Mouse (Mus musculus) liver, embryonic 14.5 days (tissue): ENCODE data around the gene Trp53bp1. TPM values are rescaled to one million over a fixed set of nuclear protein-coding genes. Genes with fewer than 3 reads are reported as not detected.

ENCODE experiments used
- ATAC-seq: fragments of 200-750 bp; cut with Nextera tagmentation; 2 replicates; pipeline ENCODE4 v1.8.0; 2017; ENCODE audit warnings: moderate number of reproducible peaks, mild to moderate bottlenecking, moderate library complexity; ENCODE audit not compliant: insufficient read depth
- DNase-seq, 3 experiments: peaks; one replicate each; pipeline ENCODE4 v3.0.0-alpha.2; 2012 to 2013; ENCODE audit warnings: low read depth in 3 of 3, low spot score in 3 of 3
- H3K27ac ChIP-seq: fragments of 300-500 bp; sonication (generic); 2 replicates; pipeline ENCODE4 v1.5.1; 2014; ENCODE audit warnings: moderate library complexity, mild to moderate bottlenecking, control low read depth, inconsistent platforms
- H3K27me3 ChIP-seq: fragments of 300-500 bp; sonication (generic); 2 replicates; pipeline ENCODE4 v1.6.1; 2014; ENCODE audit warnings: mild to moderate bottlenecking, low read length, moderate library complexity; ENCODE audit not compliant: control insufficient read depth, insufficient read depth
- H3K36me3 ChIP-seq: fragments of 300-500 bp; sonication (generic); replicated peaks from 2 replicates; pipeline ENCODE4 v1.6.1; 2014; ENCODE audit warnings: low read depth; ENCODE audit not compliant: control insufficient read depth, insufficient read depth
- H3K4me1 ChIP-seq, 2 experiments: fragments of 200-500 bp in 1 of 2; fragments of 300-500 bp in 1 of 2; sonication (generic) in 1 of 2; replicated peaks; 2 replicates each; pipeline ENCODE4 v1.6.1; 2012 to 2014; ENCODE audit warnings: antibody characterized with exemption in 1 of 2, inconsistent platforms in 1 of 2, low read length in 1 of 2; ENCODE audit not compliant: control insufficient read depth in 2 of 2, insufficient read depth in 2 of 2
- H3K4me2 ChIP-seq: fragments of 300-500 bp; sonication (generic); 2 replicates; pipeline ENCODE4 v1.6.1; 2014; ENCODE audit warnings: low read depth, mild to moderate bottlenecking, control low read depth, moderate library complexity
- H3K4me3 ChIP-seq, 2 experiments: fragments of 200-500 bp in 1 of 2; fragments of 300-500 bp in 1 of 2; sonication (generic) in 1 of 2; 2 replicates each; pipeline ENCODE4 v1.5.1; 2012 to 2014; ENCODE audit warnings: low read depth in 2 of 2, low read length in 2 of 2, mild to moderate bottlenecking in 2 of 2, control low read depth in 1 of 2, inconsistent platforms in 1 of 2, moderate library complexity in 1 of 2; ENCODE audit not compliant: insufficient read depth in 1 of 2
- H3K9ac ChIP-seq: fragments of 300-500 bp; sonication (generic); replicated peaks from 2 replicates; pipeline ENCODE4 v1.6.1; 2014; ENCODE audit warnings: mild to moderate bottlenecking, control low read depth, moderate library complexity
- H3K9me3 ChIP-seq: fragments of 300-500 bp; sonication (generic); 2 replicates; pipeline ENCODE4 v1.6.1; 2016; ENCODE audit warnings: low read length, mixed read lengths; ENCODE audit not compliant: control insufficient read depth
- CTCF ChIP-seq: IDR thresholded peaks from 2 replicates; pipeline ENCODE4 v1.5.1; 2016; ENCODE audit warnings: antibody characterized with exemption, low read depth, control low read depth
- EP300 ChIP-seq: IDR thresholded peaks from 2 replicates; pipeline ENCODE4 v1.6.1; 2016; ENCODE audit warnings: antibody characterized with exemption, low read depth
- WGBS: fragments of 180-500 bp; shearing (Covaris S2); extraction: QIAGEN DNeasy Blood & Tissue Kit; methylation state at CpG from one replicate; pipeline ENCODE4 v1.1.7; 2014; ENCODE audit not compliant: insufficient replicate concordance; 5-methylcytosine and 5-hydroxymethylcytosine counted together
- polyA plus RNA-seq, 2 experiments: library from polyadenylated mRNA; depleted of rRNA in 1 of 2; stranded (reverse) in 1 of 2; unstranded in 1 of 2; fragments of >200 nt; fragmentation: Nextera tagmentation in 1 of 2; extraction: Ambion mirVana in 1 of 2; gene quantifications; 2 replicates each; pipeline versions ENCODE4 v1.2.1 to v1.2.3; 2012 to 2014

Gene Trp53bp1
- polyA plus RNA-seq, 2 experiments, result 14.1 to 17.0 TPM

GRCm38 (mm10) chr2:121153100-121153499, 118.1 kb downstream of the Trp53bp1 start:
- Histone ChIP-seq H3K36me3 (peaks cover 5% of the 10 kb centered on the region), H3K9me3 (no peaks in the 10 kb centered on the region), H3K27me3 (no peaks in the 10 kb centered on the region), H3K27ac (no peak overlapping the region), H3K4me2 (no peak overlapping the region), H3K4me3 (no peak overlapping the region), H3K4me1 (no peaks in the 10 kb centered on the region), H3K9ac (no peak overlapping the region)
- no peak for ATAC-seq
- TF ChIP-seq CTCF (peak; percentile 57), EP300 (no peak)
- 77% methylated on average over 3 of the region's 3 CpGs for WGBS
- no peak for DNase-seq

GRCm38 (mm10) chr2:121149679-121150078, 121.5 kb downstream of the Trp53bp1 start:
- H3K4me3 ChIP-seq, result no peak overlapping the region
- H3K27me3 ChIP-seq, result no peaks in the 10 kb centered on the region
- DNase-seq, result no peak
- WGBS, result 52% methylated on average over 5 of the region's 5 CpGs
- no peak for TF ChIP-seq EP300
- no peak for TF ChIP-seq CTCF
- peaks cover 5% of the 10 kb centered on the region for H3K36me3 ChIP-seq
- no peak for ATAC-seq
- no peaks in the 10 kb centered on the region for H3K4me1 ChIP-seq
- no peak overlapping the region for H3K27ac ChIP-seq
- no peak overlapping the region for H3K4me2 ChIP-seq
- H3K9ac ChIP-seq, result no peak overlapping the region
- H3K9me3 ChIP-seq, result no peaks in the 10 kb centered on the region

Other genes with a start within 250 kb of the Trp53bp1 start
- 149 and 162 TPM in 2 replicates for gene Epb42, start 234.3 kb downstream of the Trp53bp1 start, polyA plus RNA-seq (2012; rRNA removed)
- 129 and 131 TPM in 2 replicates for gene Epb42, start 234.3 kb downstream of the Trp53bp1 start, polyA plus RNA-seq (2014; fragmentation: Nextera tagmentation; extraction: Ambion mirVana)
- gene Tgm5, start 185.6 kb downstream of the Trp53bp1 start, polyA plus RNA-seq (2012; rRNA removed), result not detected in 2 replicates
- gene Tgm5, start 185.6 kb downstream of the Trp53bp1 start, polyA plus RNA-seq (2014; fragmentation: Nextera tagmentation; extraction: Ambion mirVana), result not detected in 2 replicates
- gene Tgm7, start 161.6 kb downstream of the Trp53bp1 start, polyA plus RNA-seq (2012; rRNA removed), result 0.02 TPM in 1 of 2 replicates, not detected in the other
- gene Tgm7, start 161.6 kb downstream of the Trp53bp1 start, polyA plus RNA-seq (2014; fragmentation: Nextera tagmentation; extraction: Ambion mirVana), result not detected in 2 replicates
- 3.7 and 5.6 TPM in 2 replicates for gene Adal, start 131.0 kb downstream of the Trp53bp1 start, polyA plus RNA-seq (2012; rRNA removed)
- 7.5 and 9.0 TPM in 2 replicates for gene Adal, start 131.0 kb downstream of the Trp53bp1 start, polyA plus RNA-seq (2014; fragmentation: Nextera tagmentation; extraction: Ambion mirVana)
- gene Lcmt2, start 130.8 kb downstream of the Trp53bp1 start, polyA plus RNA-seq (2012; rRNA removed), result 3.6 and 4.1 TPM in 2 replicates
- gene Lcmt2, start 130.8 kb downstream of the Trp53bp1 start, polyA plus RNA-seq (2014; fragmentation: Nextera tagmentation; extraction: Ambion mirVana), result 8.4 and 8.9 TPM in 2 replicates
- 13.0 and 15.0 TPM in 2 replicates for gene Tubgcp4, start 100.8 kb downstream of the Trp53bp1 start, polyA plus RNA-seq (2012; rRNA removed)
- gene Tubgcp4, start 100.8 kb downstream of the Trp53bp1 start, polyA plus RNA-seq (2014; fragmentation: Nextera tagmentation; extraction: Ambion mirVana), result 20.3 and 21.3 TPM in 2 replicates
- 1.5 and 2.0 TPM in 2 replicates for gene Zscan29, start 100.3 kb downstream of the Trp53bp1 start, polyA plus RNA-seq (2012; rRNA removed)
- 2.8 and 3.1 TPM in 2 replicates for gene Zscan29, start 100.3 kb downstream of the Trp53bp1 start, polyA plus RNA-seq (2014; fragmentation: Nextera tagmentation; extraction: Ambion mirVana)
- 0.04 TPM in 2 replicates for gene Map1a, start 18.2 kb upstream of the Trp53bp1 start, polyA plus RNA-seq (2012; rRNA removed)
- gene Map1a, start 18.2 kb upstream of the Trp53bp1 start, polyA plus RNA-seq (2014; fragmentation: Nextera tagmentation; extraction: Ambion mirVana), result 0.09 TPM in 1 of 2 replicates, not detected in the other
- 3.1 and 4.5 TPM in 2 replicates for gene Ppip5k1, start 84.0 kb upstream of the Trp53bp1 start, polyA plus RNA-seq (2012; rRNA removed)
- 5.6 and 8.4 TPM in 2 replicates for gene Ppip5k1, start 84.0 kb upstream of the Trp53bp1 start, polyA plus RNA-seq (2014; fragmentation: Nextera tagmentation; extraction: Ambion mirVana)
- gene Ckmt1, start 86.3 kb upstream of the Trp53bp1 start, polyA plus RNA-seq (2012; rRNA removed), result 0.06 and 0.32 TPM in 2 replicates
- not detected in 2 replicates for gene Ckmt1, start 86.3 kb upstream of the Trp53bp1 start, polyA plus RNA-seq (2014; fragmentation: Nextera tagmentation; extraction: Ambion mirVana)
- gene Strc, start 115.8 kb upstream of the Trp53bp1 start, polyA plus RNA-seq (2012; rRNA removed), result not detected in 2 replicates
- gene Strc, start 115.8 kb upstream of the Trp53bp1 start, polyA plus RNA-seq (2014; fragmentation: Nextera tagmentation; extraction: Ambion mirVana), result not detected in 2 replicates
- gene Pdia3, start 142.4 kb upstream of the Trp53bp1 start, polyA plus RNA-seq (2012; rRNA removed), result 61.0 and 95.7 TPM in 2 replicates
- gene Pdia3, start 142.4 kb upstream of the Trp53bp1 start, polyA plus RNA-seq (2014; fragmentation: Nextera tagmentation; extraction: Ambion mirVana), result 186 and 188 TPM in 2 replicates
- gene Catsper2, start 142.4 kb upstream of the Trp53bp1 start, polyA plus RNA-seq (2012; rRNA removed), result 0.40 and 0.60 TPM in 2 replicates
- gene Catsper2, start 142.4 kb upstream of the Trp53bp1 start, polyA plus RNA-seq (2014; fragmentation: Nextera tagmentation; extraction: Ambion mirVana), result 0.29 and 0.92 TPM in 2 replicates
- 0.84 and 1.1 TPM in 2 replicates for gene Ell3, start 172.9 kb upstream of the Trp53bp1 start, polyA plus RNA-seq (2012; rRNA removed)
- 1.8 and 2.0 TPM in 2 replicates for gene Ell3, start 172.9 kb upstream of the Trp53bp1 start, polyA plus RNA-seq (2014; fragmentation: Nextera tagmentation; extraction: Ambion mirVana)
- 345 and 412 TPM in 2 replicates for gene Serf2, start 177.8 kb upstream of the Trp53bp1 start, polyA plus RNA-seq (2012; rRNA removed)
- 279 and 297 TPM in 2 replicates for gene Serf2, start 177.8 kb upstream of the Trp53bp1 start, polyA plus RNA-seq (2014; fragmentation: Nextera tagmentation; extraction: Ambion mirVana)
- gene Hypk, start 181.9 kb upstream of the Trp53bp1 start, polyA plus RNA-seq (2012; rRNA removed), result 22.4 and 26.8 TPM in 2 replicates
- 72.9 and 79.2 TPM in 2 replicates for gene Hypk, start 181.9 kb upstream of the Trp53bp1 start, polyA plus RNA-seq (2014; fragmentation: Nextera tagmentation; extraction: Ambion mirVana)
- 0.17 and 0.22 TPM in 2 replicates for gene Serinc4, start 185.4 kb upstream of the Trp53bp1 start, polyA plus RNA-seq (2012; rRNA removed)
- gene Serinc4, start 185.4 kb upstream of the Trp53bp1 start, polyA plus RNA-seq (2014; fragmentation: Nextera tagmentation; extraction: Ambion mirVana), result 0.08 and 0.11 TPM in 2 replicates
- 3.4 and 8.7 TPM in 2 replicates for gene Mfap1b, start 202.7 kb upstream of the Trp53bp1 start, polyA plus RNA-seq (2012; rRNA removed)
- gene Mfap1b, start 202.7 kb upstream of the Trp53bp1 start, polyA plus RNA-seq (2014; fragmentation: Nextera tagmentation; extraction: Ambion mirVana), result 20.1 and 22.2 TPM in 2 replicates
- gene Mfap1a, start 235.3 kb upstream of the Trp53bp1 start, polyA plus RNA-seq (2012; rRNA removed), result 3.8 and 6.8 TPM in 2 replicates
- gene Mfap1a, start 235.3 kb upstream of the Trp53bp1 start, polyA plus RNA-seq (2014; fragmentation: Nextera tagmentation; extraction: Ambion mirVana), result 8.5 and 10.0 TPM in 2 replicates
- gene Wdr76, start 235.3 kb upstream of the Trp53bp1 start, polyA plus RNA-seq (2012; rRNA removed), result 7.4 and 11.5 TPM in 2 replicates
- 8.6 and 9.1 TPM in 2 replicates for gene Wdr76, start 235.3 kb upstream of the Trp53bp1 start, polyA plus RNA-seq (2014; fragmentation: Nextera tagmentation; extraction: Ambion mirVana)